Mouse (Mus musculus) common myeloid progenitor, adult 5-6 weeks (primary cell): ENCODE data around the gene Ppp3ca. TPM values are rescaled to one million over a fixed set of nuclear protein-coding genes. Genes with fewer than 3 reads are reported as not detected.

Source experiments
- ATAC-seq: replicated peaks from 2 replicates; pipeline ENCODE4 v1.8.0; 2016; ENCODE audit warnings: low read depth, mild to moderate bottlenecking, moderate TSS enrichment, inconsistent platforms; ENCODE audit not compliant: poor library complexity, severe bottlenecking
- total RNA-seq: library from RNA; stranded (forward); fragments of 200-1000, 187-1606 nt; gene quantifications from 2 replicates; pipeline ENCODE4 v1.2.3, GENCODE M21; 2017

Ppp3ca gene
- 35.6 and 45.0 TPM in 2 replicates for total RNA-seq

GRCm38 (mm10) chr3:136670110-136670359 lies at the start of gene Ppp3ca:
Gene Ppp3ca, plus strand, starts transcription at chr3:136670124.
- ATAC-seq, result no peak

- no peak for ATAC-seq
Observed at GRCm38 (mm10) chr3:136640544-136641230, 29.2 kb upstream of the Ppp3ca start.

GRCm38 (mm10) chr3:136650966-136651365 lies 19.0 kb upstream of the Ppp3ca start:
- ATAC-seq, result no peak

GRCm38 (mm10) chr3:136651496-136651895 lies 18.4 kb upstream of the Ppp3ca start:
- ATAC-seq, result no peak

GRCm38 (mm10) chr3:136656460-136657035 lies 13.4 kb upstream of the Ppp3ca start:
- no peak for ATAC-seq

- peak; percentile 29; the same call in 1 of the 2 replicates for ATAC-seq
Observed at GRCm38 (mm10) chr3:136658681-136659080, 11.2 kb upstream of the Ppp3ca start.

- no peak for ATAC-seq
Observed at GRCm38 (mm10) chr3:136665119-136665518, 4.8 kb upstream of the Ppp3ca start.

- no peak for ATAC-seq
Observed at GRCm38 (mm10) chr3:136668072-136668471, 1.9 kb upstream of the Ppp3ca start.

GRCm38 (mm10) chr3:136669231-136670109 lies 454 bp upstream of the Ppp3ca start:
- ATAC-seq, result peak; percentile 90

- 0 out of 2 replicates have a peak, but pooled peaks have one; percentile 5 for ATAC-seq
Observed at GRCm38 (mm10) chr3:136670360-136671131, 622 bp downstream of the Ppp3ca start.

GRCm38 (mm10) chr3:136671161-136671939 lies 1.4 kb downstream of the Ppp3ca start:
- ATAC-seq, result peak; percentile 28

- 0 out of 2 replicates have a peak, but pooled peaks have one; percentile 2 for ATAC-seq
Observed at GRCm38 (mm10) chr3:136671940-136672278, 2.0 kb downstream of the Ppp3ca start.

GRCm38 (mm10) chr3:136672870-136673269 lies 2.9 kb downstream of the Ppp3ca start:
- no peak for ATAC-seq

GRCm38 (mm10) chr3:136673363-136673762 lies 3.4 kb downstream of the Ppp3ca start:
- ATAC-seq, result no peak

- no peak for ATAC-seq
Observed at GRCm38 (mm10) chr3:136674486-136674885, 4.6 kb downstream of the Ppp3ca start.

- no peak for ATAC-seq
Observed at GRCm38 (mm10) chr3:136676991-136677390, 7.1 kb downstream of the Ppp3ca start.

- no peak for ATAC-seq
Observed at GRCm38 (mm10) chr3:136678386-136678785, 8.5 kb downstream of the Ppp3ca start.

- ATAC-seq, result no peak
Observed at GRCm38 (mm10) chr3:136679903-136680491, 10.1 kb downstream of the Ppp3ca start.

- ATAC-seq, result no peak
Observed at GRCm38 (mm10) chr3:136682242-136682641, 12.3 kb downstream of the Ppp3ca start.
